Mouse (Mus musculus) lung, embryonic 16.5 days (tissue): ENCODE results near the gene Jpt1. TPM values are rescaled to one million over a fixed set of nuclear protein-coding genes. Genes with fewer than 3 reads are reported as not detected.
"Not testable (repeated sequence)": the region's sequence is repeated elsewhere in the genome, so short reads cannot be mapped to it uniquely, and the experiment has no call there.

Source experiments
- ATAC-seq: fragments of 200-750 bp; cut with Nextera tagmentation; 2 replicates; pipeline ENCODE4 v1.8.0; 2017; ENCODE audit warnings: low read depth, mild to moderate bottlenecking, moderate library complexity
- H3K27ac ChIP-seq: fragments of 300-500 bp; sonication (generic); 2 replicates; pipeline ENCODE4 v1.5.1; 2014; ENCODE audit warnings: mild to moderate bottlenecking, control low read depth, low read length
- H3K27me3 ChIP-seq: fragments of 300-500 bp; sonication (generic); 2 replicates; pipeline ENCODE4 v1.6.1; 2014; ENCODE audit warnings: low read depth, low read length, mixed read lengths; ENCODE audit not compliant: control insufficient read depth, insufficient read depth
- H3K36me3 ChIP-seq: fragments of 300-500 bp; sonication (generic); 2 replicates; pipeline ENCODE4 v1.6.1; 2014; ENCODE audit warnings: low read length; ENCODE audit not compliant: control insufficient read depth, insufficient read depth
- H3K4me1 ChIP-seq: fragments of 300-500 bp; sonication (generic); replicated peaks from 2 replicates; pipeline ENCODE4 v1.6.1; 2014; ENCODE audit warnings: low read length, mixed read lengths; ENCODE audit not compliant: control insufficient read depth, insufficient read depth
- H3K4me2 ChIP-seq: fragments of 300-500 bp; sonication (generic); 2 replicates; pipeline ENCODE4 v1.6.1; 2014; ENCODE audit warnings: low read depth, low read length, control low read depth
- H3K4me3 ChIP-seq: fragments of 300-500 bp; sonication (generic); 2 replicates; pipeline ENCODE4 v1.5.1; 2014; ENCODE audit warnings: mild to moderate bottlenecking, low read length, control low read depth
- H3K9ac ChIP-seq: fragments of 300-500 bp; sonication (generic); 2 replicates; pipeline ENCODE4 v1.6.1; 2014; ENCODE audit warnings: low read length, control low read depth
- H3K9me3 ChIP-seq: fragments of 300-500 bp; sonication (generic); 2 replicates; pipeline ENCODE4 v1.6.1; 2016; ENCODE audit warnings: low read length; ENCODE audit not compliant: control insufficient read depth
- WGBS: fragments of 180-500 bp; shearing (Covaris S2); extraction: QIAGEN DNeasy Blood & Tissue Kit; methylation state at CpG from one replicate; pipeline ENCODE4 v1.1.7; 2014; 5-methylcytosine and 5-hydroxymethylcytosine counted together
- microRNA-seq: library from miRNA; unstranded; fragments of <30 nt; microRNA quantifications from one replicate; pipeline ENCODE4, GENCODE M21; 2016
- polyA plus RNA-seq: library from polyadenylated mRNA; unstranded; fragments of >200 nt; fragmentation: Nextera tagmentation; extraction: Ambion mirVana; gene quantifications from 2 replicates; pipeline ENCODE4 v1.2.1, GENCODE M21; 2015

The Jpt1 gene
- polyA plus RNA-seq, 1 experiment from 2014 or later: 460 TPM

DNA sequence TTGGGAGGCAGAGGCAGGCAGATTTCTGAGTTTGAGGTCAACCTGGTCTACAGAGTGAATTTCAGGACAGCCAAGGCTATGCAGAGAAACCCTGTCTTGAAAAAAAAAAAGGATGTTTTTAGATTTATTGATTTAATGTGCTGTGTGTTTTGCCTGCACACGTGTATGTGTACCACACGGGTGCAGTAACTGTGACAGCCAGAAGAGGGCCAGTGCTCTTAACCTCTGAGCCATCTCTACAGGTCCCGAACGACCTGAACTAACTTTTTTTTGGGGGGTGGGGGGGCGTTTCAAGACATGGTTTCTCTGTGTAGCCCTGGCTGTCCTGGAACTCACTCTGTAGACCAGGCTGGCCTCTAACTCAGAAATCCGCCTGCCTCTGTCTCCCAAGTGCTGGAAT is 59.4 kb downstream of the Jpt1 start:
- not testable (repeated sequence) for ATAC-seq, H3K4me3 ChIP-seq, H3K27me3 ChIP-seq, H3K4me1 ChIP-seq, H3K9me3 ChIP-seq, H3K27ac ChIP-seq, H3K36me3 ChIP-seq, H3K9ac ChIP-seq, H3K4me2 ChIP-seq
- WGBS: 82% methylated on average over 6 of the region's 6 CpGs

DNA sequence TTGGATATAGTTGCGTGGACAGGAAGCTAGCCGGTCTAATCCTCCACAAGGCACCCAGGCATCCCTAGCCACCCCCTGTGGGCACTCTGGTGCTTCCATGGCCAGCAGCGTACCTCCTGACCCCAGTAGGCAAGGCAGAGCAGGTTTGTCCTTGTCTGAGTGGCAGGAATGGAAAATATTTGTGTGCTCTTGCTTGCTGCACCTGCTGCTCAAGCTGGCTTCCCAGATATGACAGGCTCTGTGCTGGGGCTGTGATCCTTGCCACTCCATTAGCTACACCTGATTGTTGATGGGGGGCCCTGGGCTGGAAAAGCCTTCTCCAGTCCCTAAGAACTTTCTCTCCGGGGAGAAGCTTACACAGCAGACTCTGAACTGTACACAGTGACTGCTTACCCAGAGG is 60.9 kb downstream of the Jpt1 start:
- ATAC-seq: no peak
- H3K36me3 ChIP-seq: no peaks in the 10 kb centered on the region
- peaks cover 3% of the 10 kb centered on the region; the same call in 1 of the 2 replicates for H3K4me1 ChIP-seq
- 47% methylated on average over 4 of the region's 4 CpGs for WGBS
- no peak overlapping the region for H3K4me2 ChIP-seq
- H3K27me3 ChIP-seq: no peaks in the 10 kb centered on the region
- H3K9me3 ChIP-seq: no peaks in the 10 kb centered on the region
- H3K9ac ChIP-seq: no peak overlapping the region
- H3K27ac ChIP-seq: no peak overlapping the region
- H3K4me3 ChIP-seq: no peak overlapping the region

DNA sequence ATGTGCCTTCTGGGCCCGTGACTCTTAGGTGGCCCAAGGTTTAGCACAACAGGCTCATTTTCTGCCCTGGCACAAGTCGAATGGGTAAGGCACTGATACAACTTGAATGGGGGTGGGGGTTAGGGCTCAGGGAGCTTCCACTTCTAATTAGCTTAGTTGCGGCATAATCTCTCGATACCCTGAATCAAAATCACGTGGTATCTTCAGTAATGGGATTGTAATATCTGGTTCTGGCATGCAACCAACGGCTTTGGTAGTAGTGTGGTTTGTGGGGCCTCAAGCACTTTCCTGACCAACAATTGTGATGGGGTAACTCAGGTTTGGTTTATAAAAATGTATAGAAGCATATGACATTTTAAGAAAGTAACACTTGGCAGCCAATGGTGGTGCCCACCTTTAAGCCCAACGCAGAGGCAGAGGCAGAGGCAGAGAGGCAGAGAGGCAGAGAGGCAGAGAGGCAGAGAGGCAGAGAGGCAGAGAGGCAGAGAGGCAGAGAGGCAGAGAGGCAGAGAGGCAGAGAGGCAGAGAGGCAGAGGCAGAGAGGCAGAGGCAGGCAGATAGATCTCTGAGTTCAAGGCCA is 61.8 kb downstream of the Jpt1 start:
- no peaks in the 10 kb centered on the region for H3K36me3 ChIP-seq
- H3K4me3 ChIP-seq: no peak overlapping the region
- no peaks in the 10 kb centered on the region for H3K9me3 ChIP-seq
- no peak overlapping the region for H3K4me2 ChIP-seq
- peaks cover 3% of the 10 kb centered on the region; the same call in 1 of the 2 replicates for H3K4me1 ChIP-seq
- no peak overlapping the region for H3K27ac ChIP-seq
- H3K9ac ChIP-seq: no peak overlapping the region
- whole genome bisulfite sequencing: 81% methylated on average over 7 of the region's 7 CpGs
- no peaks in the 10 kb centered on the region for H3K27me3 ChIP-seq
- ATAC-seq: no peak

DNA sequence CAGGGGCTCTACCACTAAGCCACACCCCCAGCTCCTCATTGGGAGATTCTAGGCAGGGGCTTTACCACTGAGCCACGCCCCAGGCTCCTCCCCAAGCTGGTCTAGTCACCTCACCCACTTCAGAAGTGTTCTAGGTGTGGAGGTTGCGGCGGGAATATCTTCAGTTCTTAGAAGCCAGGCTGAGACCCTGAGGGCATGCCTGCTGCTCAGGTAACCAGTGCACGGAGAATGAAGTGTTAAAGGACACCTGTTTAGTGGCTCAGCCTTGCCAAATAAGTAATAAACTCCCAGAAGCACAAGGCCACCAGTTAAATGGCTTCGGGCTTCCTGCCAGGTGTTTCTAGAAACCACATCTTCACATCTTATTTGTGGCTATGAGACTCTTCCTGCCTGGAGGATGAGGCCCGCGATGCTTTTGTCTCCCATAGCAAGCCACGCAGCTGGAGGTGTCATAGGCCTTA is 62.4 kb downstream of the Jpt1 start:
- Histone ChIP-seq H3K4me2 (no peak overlapping the region), H3K9me3 (no peaks in the 10 kb centered on the region), H3K4me1 (peaks cover 2% of the 10 kb centered on the region), H3K9ac (no peak overlapping the region), H3K4me3 (no peak overlapping the region), H3K27ac (no peak overlapping the region), H3K27me3 (no peaks in the 10 kb centered on the region), H3K36me3 (no peaks in the 10 kb centered on the region)
- no peak for ATAC-seq
- 75% methylated on average over 8 of the region's 8 CpGs for whole genome bisulfite sequencing

DNA sequence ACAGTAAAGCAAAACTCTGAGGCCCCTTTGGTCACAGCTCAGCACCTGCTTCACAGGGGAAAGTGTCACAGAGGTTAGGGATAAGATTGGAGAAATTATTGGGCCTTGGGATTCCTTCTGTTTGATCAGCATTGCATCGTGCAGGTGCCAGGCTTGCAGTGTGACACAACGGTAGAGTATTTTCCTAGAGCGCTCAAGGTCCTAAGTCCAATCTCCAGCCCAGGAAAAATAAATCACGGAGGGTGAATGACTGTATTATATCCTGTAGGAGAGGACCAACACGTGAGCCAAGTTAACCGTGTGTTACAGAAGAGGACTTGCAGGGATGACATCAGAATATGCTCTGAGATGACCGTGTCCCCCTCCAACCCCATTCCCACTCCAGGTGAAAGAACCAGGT is 64.0 kb downstream of the Jpt1 start:
- no peak overlapping the region for H3K4me2 ChIP-seq
- ATAC-seq: no peak
- H3K9ac ChIP-seq: no peak overlapping the region
- WGBS: 78% methylated on average over 7 of the region's 7 CpGs
- no peak overlapping the region for H3K27ac ChIP-seq
- H3K9me3 ChIP-seq: no peaks in the 10 kb centered on the region
- H3K36me3 ChIP-seq: no peaks in the 10 kb centered on the region
- peaks cover 5% of the 10 kb centered on the region for H3K4me1 ChIP-seq
- no peaks in the 10 kb centered on the region for H3K27me3 ChIP-seq
- H3K4me3 ChIP-seq: no peak overlapping the region

DNA sequence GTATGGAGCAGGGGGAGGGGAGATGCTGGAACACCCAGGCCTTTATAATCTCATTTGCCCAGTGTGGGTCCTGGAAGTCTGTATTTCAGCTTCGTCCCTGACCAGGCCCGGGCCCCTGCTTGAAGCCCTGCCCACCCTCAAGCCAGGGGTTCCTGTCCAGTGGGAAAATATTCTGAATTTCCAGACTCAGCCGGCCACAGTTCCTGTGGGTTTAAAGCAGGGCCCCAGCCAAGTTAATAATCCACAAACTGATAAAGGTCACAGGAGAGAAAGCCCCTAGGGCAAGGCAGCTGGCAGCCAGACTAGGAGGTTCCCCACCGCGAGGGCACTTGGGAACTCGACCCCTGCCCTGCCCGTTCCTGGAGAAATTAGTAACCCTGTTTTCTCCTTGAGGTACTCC is 65.2 kb downstream of the Jpt1 start:
- no peak for ATAC-seq
- no peaks in the 10 kb centered on the region for H3K27me3 ChIP-seq
- WGBS: 46% methylated on average over 7 of the region's 7 CpGs
- H3K36me3 ChIP-seq: no peaks in the 10 kb centered on the region
- H3K4me3 ChIP-seq: no peak overlapping the region
- no peak overlapping the region for H3K4me2 ChIP-seq
- no peaks in the 10 kb centered on the region for H3K9me3 ChIP-seq
- no peak overlapping the region for H3K27ac ChIP-seq
- H3K4me1 ChIP-seq: peaks cover 5% of the 10 kb centered on the region
- no peak overlapping the region for H3K9ac ChIP-seq

DNA sequence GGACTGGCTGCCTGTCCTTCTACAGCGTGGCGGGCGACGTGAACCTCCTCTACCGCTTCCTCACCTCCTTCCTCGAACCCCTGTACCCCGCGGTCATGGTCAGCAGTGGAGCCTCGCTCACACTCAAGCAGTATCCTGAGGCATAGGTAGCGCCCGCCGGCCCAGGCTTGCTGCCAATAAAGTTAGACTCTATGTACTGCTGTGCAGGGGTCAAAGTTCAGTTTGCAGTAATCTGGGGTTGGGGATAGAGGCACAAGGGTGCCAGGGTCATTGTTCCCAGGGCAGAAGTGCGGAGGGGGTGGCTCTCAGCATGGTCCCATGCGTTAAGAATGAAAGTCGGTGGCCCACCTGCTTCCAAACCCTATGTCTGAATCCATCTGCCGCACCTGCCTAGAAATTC is 66.1 kb downstream of the Jpt1 start:
- H3K4me1 ChIP-seq: peaks cover 5% of the 10 kb centered on the region
- H3K36me3 ChIP-seq: no peaks in the 10 kb centered on the region
- no peak overlapping the region for H3K9ac ChIP-seq
- no peaks in the 10 kb centered on the region for H3K9me3 ChIP-seq
- 88% methylated on average over 16 of the region's 16 CpGs for WGBS
- H3K27ac ChIP-seq: no peak overlapping the region
- ATAC-seq: no peak
- H3K4me2 ChIP-seq: no peak overlapping the region
- no peaks in the 10 kb centered on the region for H3K27me3 ChIP-seq
- H3K4me3 ChIP-seq: no peak overlapping the region

Small RNAs within 50 kb of the gene (microRNA-seq; reads per million reads assigned to microRNA genes)
- not detected for gene Mir3968

Other genes starting within 250 kb of the Jpt1 start
- 0.06 TPM in 1 of 2 replicates, not detected in the other for gene Grin2c, start 247.1 kb downstream of the Jpt1 start, polyA plus RNA-seq
- gene Fdxr, start 237.3 kb downstream of the Jpt1 start, polyA plus RNA-seq: 14.1 and 14.2 TPM in 2 replicates
- 0.30 and 0.48 TPM in 2 replicates for gene Fads6, start 216.7 kb downstream of the Jpt1 start, polyA plus RNA-seq
- 0.09 TPM in 1 of 2 replicates, not detected in the other for gene Otop2, start 207.2 kb downstream of the Jpt1 start, polyA plus RNA-seq
- gene Ush1g, start 192.3 kb downstream of the Jpt1 start, polyA plus RNA-seq: not detected in 2 replicates
- not detected in 2 replicates for gene Otop3, start 179.7 kb downstream of the Jpt1 start, polyA plus RNA-seq
- gene Hid1, start 146.6 kb downstream of the Jpt1 start, polyA plus RNA-seq: 19.1 and 20.2 TPM in 2 replicates
- 11.5 and 12.0 TPM in 2 replicates for gene Cdr2l, start 132.5 kb downstream of the Jpt1 start, polyA plus RNA-seq
- 203 and 205 TPM in 2 replicates for gene Mrpl58, start 110.6 kb downstream of the Jpt1 start, polyA plus RNA-seq
- gene Atp5h, start 94.4 kb downstream of the Jpt1 start, polyA plus RNA-seq: 822 and 823 TPM in 2 replicates
- 3.4 and 4.3 TPM in 2 replicates for gene Kctd2, start 94.3 kb downstream of the Jpt1 start, polyA plus RNA-seq
- gene Trim80, start 73.8 kb downstream of the Jpt1 start, polyA plus RNA-seq: not detected in 2 replicates
- 0.74 and 2.9 TPM in 2 replicates for gene Slc16a5, start 51.9 kb downstream of the Jpt1 start, polyA plus RNA-seq
- gene Armc7, start 38.7 kb downstream of the Jpt1 start, polyA plus RNA-seq: 7.2 and 7.4 TPM in 2 replicates
- 71.0 and 74.7 TPM in 2 replicates for gene Nt5c, start 22.5 kb downstream of the Jpt1 start, polyA plus RNA-seq
- gene Sumo2, start 21.9 kb upstream of the Jpt1 start, polyA plus RNA-seq: 889 and 930 TPM in 2 replicates
- 158 and 165 TPM in 2 replicates for gene Nup85, start 50.0 kb upstream of the Jpt1 start, polyA plus RNA-seq
- 79.3 and 87.6 TPM in 2 replicates for gene Mrps7, start 89.5 kb upstream of the Jpt1 start, polyA plus RNA-seq
- gene Gga3, start 89.7 kb upstream of the Jpt1 start, polyA plus RNA-seq: 21.1 and 25.4 TPM in 2 replicates
- gene Mif4gd, start 98.6 kb upstream of the Jpt1 start, polyA plus RNA-seq: 36.8 and 40.6 TPM in 2 replicates
- gene Slc25a19, start 113.9 kb upstream of the Jpt1 start, polyA plus RNA-seq: 25.0 and 25.4 TPM in 2 replicates
- 81.0 and 82.7 TPM in 2 replicates for gene Grb2, start 194.2 kb upstream of the Jpt1 start, polyA plus RNA-seq